Mouse (Mus musculus) spleen, postnatal 4 days (tissue): ENCODE results near the gene Steap1.

Experiments used
- DNase-seq, 2 experiments: peaks; one replicate each; pipeline ENCODE4 v3.0.0; 2022; ENCODE audit warnings: low spot score in 2 of 2

Gene Steap1

GRCm38 (mm10) chr5:5748866-5749682, at the start of gene Steap1:
Steap1 (minus strand) TSS chr5:5749326.
- DNase-seq, result peak; percentile 61 to 87

GRCm38 (mm10) chr5:5787106-5787505, 38.0 kb upstream of the Steap1 start:
- no peak for DNase-seq

GRCm38 (mm10) chr5:5756392-5757019, 7.4 kb upstream of the Steap1 start:
- no peak for DNase-seq

GRCm38 (mm10) chr5:5755039-5755438, 5.9 kb upstream of the Steap1 start:
- DNase-seq, result peak in 1 of 2 experiments; percentile 69

GRCm38 (mm10) chr5:5749772-5750222, 671 bp upstream of the Steap1 start:
- DNase-seq, result no peak

- no peak for DNase-seq
Observed at GRCm38 (mm10) chr5:5734445-5734844, 14.7 kb downstream of the Steap1 start.

GRCm38 (mm10) chr5:5732858-5733257, 16.3 kb downstream of the Steap1 start:
- DNase-seq, result no peak

GRCm38 (mm10) chr5:5732208-5732607, 16.9 kb downstream of the Steap1 start:
- no peak for DNase-seq

GRCm38 (mm10) chr5:5729904-5730303, 19.2 kb downstream of the Steap1 start:
- DNase-seq, result no peak

- no peak for DNase-seq
Observed at GRCm38 (mm10) chr5:5722217-5722616, 26.9 kb downstream of the Steap1 start.

GRCm38 (mm10) chr5:5711032-5711431, 38.1 kb downstream of the Steap1 start:
- DNase-seq, result no peak

GRCm38 (mm10) chr5:5707341-5708278, 41.5 kb downstream of the Steap1 start:
- DNase-seq, result no peak

GRCm38 (mm10) chr5:5705019-5705418, 44.1 kb downstream of the Steap1 start:
- DNase-seq, result no peak

GRCm38 (mm10) chr5:5700386-5700785, 48.7 kb downstream of the Steap1 start:
- DNase-seq, result no peak

GRCm38 (mm10) chr5:5698830-5699229, 50.3 kb downstream of the Steap1 start:
- no peak for DNase-seq

- no peak for DNase-seq
Observed at GRCm38 (mm10) chr5:5695401-5695942, 53.7 kb downstream of the Steap1 start.

GRCm38 (mm10) chr5:5693956-5694653, 55.0 kb downstream of the Steap1 start, which contains the start of gene Steap2:
Steap2 (minus strand) TSS chr5:5694578.
- no peak for DNase-seq

- no peak for DNase-seq
Observed at GRCm38 (mm10) chr5:5693541-5693955, 55.6 kb downstream of the Steap1 start.

- DNase-seq, result no peak
Observed at GRCm38 (mm10) chr5:5692167-5692738, 56.9 kb downstream of the Steap1 start.

- DNase-seq, result no peak
Observed at GRCm38 (mm10) chr5:5688945-5689540, 60.1 kb downstream of the Steap1 start.
